ENCODE assay signal across 8 mouse cellular contexts in genomic region chrX:103026256-103027028, GRCm38 (mm10).
DNase-seq lines count a peak whose midpoint lies in the region; ATAC-seq and TF ChIP-seq lines count a peak whose summit lies in the region.

No protein-coding gene starts in this region.

- no peaks in the 10 kb centered on the region for H3K9me3 ChIP-seq in forebrain, embryonic 12.5 days
- no peaks in the 10 kb centered on the region for H3K9me3 ChIP-seq in intestine, embryonic 14.5 days (ENCODE audit: control insufficient read depth, low read length)

- ATAC-seq in forebrain, embryonic 12.5 days (ENCODE audit: low FRiP score): peak; percentile 76
- peak; percentile 64 for ATAC-seq in intestine, embryonic 14.5 days (replicated peaks; ENCODE audit: low FRiP score, low TSS enrichment, low read depth)

- DNase-seq in kidney, adult 8-10 months: peak; percentile 1 to 2
- DNase-seq in kidney, adult 11 months: no peak
- peak; percentile 77 for DNase-seq in intestine, embryonic 14.5 days (ENCODE audit: low spot score)
- DNase-seq in lung, adult 18-20 months: peak; percentile 4 to 8
- DNase-seq in adipocyte (ENCODE audit: low spot score): no peak
- no peak for DNase-seq in T-cell, adult 2 months (ENCODE audit: low spot score)

- H3K4me2 ChIP-seq in forebrain, embryonic 12.5 days: peak overlapping the region; percentile 42
- peak overlapping the region; percentile 46 for H3K4me2 ChIP-seq in intestine, embryonic 14.5 days (ENCODE audit: low read length)

- peak overlapping the region; percentile 34 for H3K4me3 ChIP-seq in forebrain, embryonic 12.5 days (replicated peaks)
- H3K4me3 ChIP-seq in intestine, embryonic 14.5 days (ENCODE audit: low read depth, low read length): peak overlapping the region; percentile 46
- peak overlapping the region; percentile 22; the same call in 1 of the 2 replicates for H3K4me3 ChIP-seq in olfactory bulb, adult 2 months (ENCODE audit: insufficient read depth, low read depth, low read length)

- 0 out of 2 replicates have a peak, but pooled peaks cover 3% of the 10 kb centered on the region for H3K4me1 ChIP-seq in forebrain, embryonic 12.5 days
- H3K4me1 ChIP-seq in intestine, embryonic 14.5 days (replicated peaks; ENCODE audit: control insufficient read depth, insufficient read depth, low read length): no peaks in the 10 kb centered on the region
- peaks cover 2% of the 10 kb centered on the region; the same call in 1 of the 2 replicates for H3K4me1 ChIP-seq in olfactory bulb, adult 2 months (ENCODE audit: control insufficient read depth, insufficient read depth, low read length)

- no peak overlapping the region for H3K27ac ChIP-seq in forebrain, embryonic 12.5 days
- H3K27ac ChIP-seq in intestine, embryonic 14.5 days (ENCODE audit: low read depth): peak overlapping the region; percentile 62; the same call in 1 of the 2 replicates
- H3K27ac ChIP-seq in olfactory bulb, adult 2 months (ENCODE audit: insufficient read depth, low read depth, low read length): no peak overlapping the region

- 26% methylated on average over 22 of the region's 22 CpGs for WGBS in forebrain, embryonic 12.5 days
- WGBS in intestine, embryonic 14.5 days: 9% methylated on average over 19 of the region's 22 CpGs
- WGBS in olfactory bulb, adult 2 months: 14% methylated on average over 22 of the region's 22 CpGs

- peak overlapping the region; percentile 21; the same call in 1 of the 2 replicates for H3K9ac ChIP-seq in forebrain, embryonic 12.5 days
- peak overlapping the region; percentile 34 for H3K9ac ChIP-seq in intestine, embryonic 14.5 days (ENCODE audit: low read length)

- H3K36me3 ChIP-seq in forebrain, embryonic 12.5 days (replicated peaks): no peaks in the 10 kb centered on the region
- H3K36me3 ChIP-seq in intestine, embryonic 14.5 days (ENCODE audit: control insufficient read depth, insufficient read depth, low read length): no peaks in the 10 kb centered on the region

- H3K27me3 ChIP-seq in forebrain, embryonic 12.5 days: peaks cover 14% of the 10 kb centered on the region
- H3K27me3 ChIP-seq in intestine, embryonic 14.5 days (replicated peaks; ENCODE audit: control insufficient read depth, insufficient read depth, low read length): no peaks in the 10 kb centered on the region

- TF ChIP-seq CTCF in olfactory bulb, adult 2 months (IDR thresholded peaks at IDR 0.05; ENCODE audit: insufficient read depth, low read depth, low read length): no peak

- no peak for TF ChIP-seq POLR2A in olfactory bulb, adult 2 months (IDR thresholded peaks at IDR 0.05; ENCODE audit: insufficient read depth, low read depth, low read length)

Comparison
In these comparisons a context has a peak if more than half of its experiments do, and no peak if none do; other contexts are left out.
1. DNase-seq: peak in kidney, adult 8-10 months (2 of 2), intestine, embryonic 14.5 days (single experiment) and lung, adult 18-20 months (2 of 2); none in kidney, adult 11 months (single experiment), adipocyte (single experiment) and T-cell, adult 2 months (single experiment).
2. Peak in every context shown above with its lines, with median percentiles within 50 percentile points of each other: H3K4me3 ChIP-seq.